Mouse (Mus musculus): ENCODE results near the gene Faxc. TPM values are rescaled to one million over a fixed set of nuclear protein-coding genes. Genes with fewer than 3 reads are reported as not detected.

Gene Faxc
- polyA plus RNA-seq, 1 experiment from 2014 or later = 3.6 TPM

Other genes with a start within 250 kb of the Faxc start
- not detected in 2 replicates for gene Prdm13, start 245.4 kb upstream of the Faxc start, polyA plus RNA-seq (2015; fragmentation: Nextera tagmentation; extraction: Ambion mirVana)
- 38.0 and 39.5 TPM in 2 replicates for gene Ccnc, start 203.6 kb upstream of the Faxc start, polyA plus RNA-seq (2015; fragmentation: Nextera tagmentation; extraction: Ambion mirVana)
- gene Usp45, start 164.2 kb upstream of the Faxc start, polyA plus RNA-seq (2015; fragmentation: Nextera tagmentation; extraction: Ambion mirVana) = 8.6 and 9.2 TPM in 2 replicates
- 13.3 and 16.2 TPM in 2 replicates for gene Tstd3, start 164.1 kb upstream of the Faxc start, polyA plus RNA-seq (2015; fragmentation: Nextera tagmentation; extraction: Ambion mirVana)
- 126 and 127 TPM in 2 replicates for gene Pnisr, start 83.7 kb upstream of the Faxc start, polyA plus RNA-seq (2015; fragmentation: Nextera tagmentation; extraction: Ambion mirVana)
- 13.9 and 14.6 TPM in 2 replicates for gene Coq3, start 51.7 kb upstream of the Faxc start, polyA plus RNA-seq (2015; fragmentation: Nextera tagmentation; extraction: Ambion mirVana)

Measured in stomach, embryonic 15.5 days (tissue).